Comparison of ENCODE assay signal across 8 mouse cellular contexts in genomic region chr2:180222250-180222649, GRCm38 (mm10). TPM values are rescaled to one million over a fixed set of nuclear protein-coding genes. Genes with fewer than 3 reads are reported as not detected.
A peak's percentile ranks its signal among the peaks of the same experiment; 100 is the strongest.
DNase-seq lines count a peak whose midpoint lies in the region; ATAC-seq lines count a peak whose summit lies in the region.

No protein-coding gene starts in this region.

- peaks cover 56% of the 10 kb centered on the region for H3K27me3 ChIP-seq in midbrain, embryonic 10.5 days (ENCODE audit: low read depth, poor library complexity, severe bottlenecking)
- H3K27me3 ChIP-seq in midbrain, embryonic 16.5 days (ENCODE audit: control insufficient read depth, insufficient read depth, low read depth, low read length), result peaks cover 27% of the 10 kb centered on the region
- peaks cover 21% of the 10 kb centered on the region for H3K27me3 ChIP-seq in kidney, embryonic 14.5 days (ENCODE audit: control insufficient read depth, insufficient read depth, low read length)

- no peaks in the 10 kb centered on the region for H3K9me3 ChIP-seq in midbrain, embryonic 10.5 days (replicated peaks)
- no peaks in the 10 kb centered on the region for H3K9me3 ChIP-seq in midbrain, embryonic 16.5 days (replicated peaks; ENCODE audit: control insufficient read depth, low read length, poor library complexity, severe bottlenecking)
- no peaks in the 10 kb centered on the region for H3K9me3 ChIP-seq in kidney, embryonic 14.5 days (ENCODE audit: control insufficient read depth, low read length)

- no peak overlapping the region for H3K4me2 ChIP-seq in midbrain, embryonic 16.5 days (ENCODE audit: low read length)
- peak overlapping the region; percentile 9; the same call in 1 of the 2 replicates for H3K4me2 ChIP-seq in kidney, embryonic 14.5 days (replicated peaks; ENCODE audit: low read depth, low read length)

- peaks cover 73% of the 10 kb centered on the region for H3K4me1 ChIP-seq in midbrain, embryonic 10.5 days
- peaks cover 19% of the 10 kb centered on the region for H3K4me1 ChIP-seq in midbrain, embryonic 16.5 days (ENCODE audit: control insufficient read depth, insufficient read depth, low read length)
- H3K4me1 ChIP-seq in kidney, embryonic 14.5 days (ENCODE audit: control insufficient read depth, insufficient read depth, low read length), result peaks cover 21% of the 10 kb centered on the region

- no peak overlapping the region for H3K4me3 ChIP-seq in midbrain, embryonic 10.5 days
- no peak overlapping the region for H3K4me3 ChIP-seq in midbrain, embryonic 16.5 days (ENCODE audit: low read depth, low read length)
- no peak overlapping the region for H3K4me3 ChIP-seq in kidney, embryonic 14.5 days (ENCODE audit: low read length)

- H3K9ac ChIP-seq in midbrain, embryonic 16.5 days (ENCODE audit: low read depth, low read length), result no peak overlapping the region
- no peak overlapping the region for H3K9ac ChIP-seq in kidney, embryonic 14.5 days (ENCODE audit: low read depth, low read length)

- no peak for ATAC-seq in midbrain, embryonic 16.5 days
- 0 out of 2 replicates have a peak, but pooled peaks have one; percentile 16 for ATAC-seq in erythroid progenitor cell, adult 5-6 weeks (replicated peaks; ENCODE audit: low FRiP score, poor library complexity, severe bottlenecking)
- peak; percentile 20 for ATAC-seq in kidney, embryonic 14.5 days (ENCODE audit: low FRiP score, low TSS enrichment)
- peak; percentile 54 for ATAC-seq in megakaryocyte-erythroid progenitor cell, adult 5-6 weeks (replicated peaks; ENCODE audit: low FRiP score, low TSS enrichment, poor library complexity, severe bottlenecking)

- peak; percentile 46 for DNase-seq in midbrain, embryonic 10.5 days (ENCODE audit: low spot score)
- no peak for DNase-seq in spleen, postnatal 14 days (ENCODE audit: low spot score in 2 of 2)
- no peak for DNase-seq in left cerebral cortex, adult 9 months (ENCODE audit: low spot score in 2 of 2)
- no peak for DNase-seq in frontal cortex, postnatal 36 days (ENCODE audit: low spot score in 2 of 2)

- H3K36me3 ChIP-seq in midbrain, embryonic 10.5 days, result 0 out of 2 replicates have a peak, but pooled peaks cover 2% of the 10 kb centered on the region
- no peaks in the 10 kb centered on the region for H3K36me3 ChIP-seq in midbrain, embryonic 16.5 days (ENCODE audit: control insufficient read depth, insufficient read depth, low read length)
- no peaks in the 10 kb centered on the region for H3K36me3 ChIP-seq in kidney, embryonic 14.5 days (ENCODE audit: control insufficient read depth, insufficient read depth, low read length)

- peak overlapping the region; percentile 30; the same call in 1 of the 2 replicates for H3K27ac ChIP-seq in midbrain, embryonic 10.5 days (replicated peaks)
- H3K27ac ChIP-seq in midbrain, embryonic 16.5 days (ENCODE audit: low read length), result no peak overlapping the region
- no peak overlapping the region for H3K27ac ChIP-seq in kidney, embryonic 14.5 days (ENCODE audit: low read depth, low read length)

- WGBS in midbrain, embryonic 10.5 days, result 18% methylated on average over 6 of the region's 6 CpGs
- WGBS in midbrain, embryonic 16.5 days, result 18% methylated on average over 6 of the region's 6 CpGs
- 19% methylated on average over 6 of the region's 6 CpGs for WGBS in kidney, embryonic 14.5 days

RNA-seq across cellular contexts. Expression of gene Lama5, which starts 3.4 kb away (rescaled TPM):
- 5.3 and 6.4 TPM in 2 replicates for polyA plus RNA-seq in midbrain, embryonic 10.5 days (2016; fragmentation: Nextera tagmentation; extraction: Ambion mirVana)
- polyA plus RNA-seq in midbrain, embryonic 16.5 days (2015; fragmentation: Nextera tagmentation; extraction: Ambion mirVana), result 1.6 and 2.6 TPM in 2 replicates
- under 0.01 and 0.42 TPM in 2 replicates for total RNA-seq in erythroid progenitor cell, adult 5-6 weeks (2015; ENCODE audit: low replicate concordance)
- total RNA-seq in erythroid progenitor cell, adult 5-6 weeks (2017; ENCODE audit: low replicate concordance), result 0.13 and 0.15 TPM in 2 replicates
- 43.1 and 54.1 TPM in 2 replicates for polyA plus RNA-seq in kidney, embryonic 14.5 days (2014; fragmentation: Nextera tagmentation; extraction: Ambion mirVana)
- 0.04 and 0.25 TPM in 2 replicates for total RNA-seq in megakaryocyte-erythroid progenitor cell, adult 5-6 weeks (2014; fragmentation: Nextera tagmentation)
- 0.05 TPM in 1 of 2 replicates, not detected in the other for total RNA-seq in megakaryocyte-erythroid progenitor cell, adult 5-6 weeks (2017)

RNA-seq across cellular contexts. Expression of gene Rps21, which starts 34.9 kb away (rescaled TPM):
- 409 and 515 TPM in 2 replicates for polyA plus RNA-seq in midbrain, embryonic 10.5 days (2016; fragmentation: Nextera tagmentation; extraction: Ambion mirVana)
- polyA plus RNA-seq in midbrain, embryonic 16.5 days (2015; fragmentation: Nextera tagmentation; extraction: Ambion mirVana), result 295 and 298 TPM in 2 replicates
- 412 and 611 TPM in 2 replicates for total RNA-seq in erythroid progenitor cell, adult 5-6 weeks (2015; ENCODE audit: low replicate concordance)
- 390 and 599 TPM in 2 replicates for total RNA-seq in erythroid progenitor cell, adult 5-6 weeks (2017; ENCODE audit: low replicate concordance)
- polyA plus RNA-seq in kidney, embryonic 14.5 days (2014; fragmentation: Nextera tagmentation; extraction: Ambion mirVana), result 730 and 1,037 TPM in 2 replicates
- total RNA-seq in megakaryocyte-erythroid progenitor cell, adult 5-6 weeks (2014; fragmentation: Nextera tagmentation), result 3,693 and 4,041 TPM in 2 replicates
- total RNA-seq in megakaryocyte-erythroid progenitor cell, adult 5-6 weeks (2017), result 2,831 and 3,324 TPM in 2 replicates

RNA-seq across cellular contexts. Expression of gene Adrm1, which starts 51.0 kb away (rescaled TPM):
- polyA plus RNA-seq in midbrain, embryonic 10.5 days (2016; fragmentation: Nextera tagmentation; extraction: Ambion mirVana), result 270 and 277 TPM in 2 replicates
- polyA plus RNA-seq in midbrain, embryonic 16.5 days (2015; fragmentation: Nextera tagmentation; extraction: Ambion mirVana), result 201 and 206 TPM in 2 replicates
- 47.6 and 66.7 TPM in 2 replicates for total RNA-seq in erythroid progenitor cell, adult 5-6 weeks (2015; ENCODE audit: low replicate concordance)
- 24.1 and 32.6 TPM in 2 replicates for total RNA-seq in erythroid progenitor cell, adult 5-6 weeks (2017; ENCODE audit: low replicate concordance)
- 159 and 160 TPM in 2 replicates for polyA plus RNA-seq in kidney, embryonic 14.5 days (2014; fragmentation: Nextera tagmentation; extraction: Ambion mirVana)
- 143 and 144 TPM in 2 replicates for total RNA-seq in megakaryocyte-erythroid progenitor cell, adult 5-6 weeks (2014; fragmentation: Nextera tagmentation)
- total RNA-seq in megakaryocyte-erythroid progenitor cell, adult 5-6 weeks (2017), result 51.7 and 76.2 TPM in 2 replicates

RNA-seq across cellular contexts. Expression of gene Cables2, which starts 51.0 kb away (rescaled TPM):
- 12.1 and 14.0 TPM in 2 replicates for polyA plus RNA-seq in midbrain, embryonic 10.5 days (2016; fragmentation: Nextera tagmentation; extraction: Ambion mirVana)
- polyA plus RNA-seq in midbrain, embryonic 16.5 days (2015; fragmentation: Nextera tagmentation; extraction: Ambion mirVana), result 24.2 and 25.6 TPM in 2 replicates
- total RNA-seq in erythroid progenitor cell, adult 5-6 weeks (2015; ENCODE audit: low replicate concordance), result 8.8 and 9.4 TPM in 2 replicates
- 7.6 and 9.2 TPM in 2 replicates for total RNA-seq in erythroid progenitor cell, adult 5-6 weeks (2017; ENCODE audit: low replicate concordance)
- polyA plus RNA-seq in kidney, embryonic 14.5 days (2014; fragmentation: Nextera tagmentation; extraction: Ambion mirVana), result 13.3 and 21.1 TPM in 2 replicates
- total RNA-seq in megakaryocyte-erythroid progenitor cell, adult 5-6 weeks (2014; fragmentation: Nextera tagmentation), result 13.8 and 14.4 TPM in 2 replicates
- 7.4 and 20.8 TPM in 2 replicates for total RNA-seq in megakaryocyte-erythroid progenitor cell, adult 5-6 weeks (2017)
